Mouse (Mus musculus): ENCODE measurements at regions not wholly inside any gene's neighbourhood (a gene's known extent, or its start where the extent isn't known, plus 50 kb on each side); places are given as distances from the start of the nearest gene placed in this dataset.

DNA sequence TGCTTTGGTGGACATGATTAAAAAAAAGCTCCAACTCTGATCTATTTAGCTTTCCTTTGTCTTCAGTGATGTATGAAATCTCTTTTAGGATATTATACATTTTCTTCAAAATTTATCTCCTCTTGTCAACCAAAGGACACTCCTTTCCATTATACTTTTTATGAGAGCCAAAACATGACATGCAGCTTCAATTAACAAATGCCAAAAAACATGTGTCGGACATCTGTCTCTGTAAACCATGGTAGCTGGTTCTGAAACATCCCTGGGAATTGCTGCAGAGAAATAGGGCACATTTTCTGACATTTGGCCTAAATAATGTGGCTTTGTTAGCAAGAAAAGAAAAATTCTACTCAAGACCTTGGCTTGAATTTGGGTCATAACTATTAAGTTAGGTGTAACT is 524.8 kb upstream of the Nbea start:
- TF ChIP-seq POLR2A (IDR thresholded peaks at IDR 0.05; ENCODE audit: control insufficient read depth in 1 of 2, insufficient read depth in 1 of 2, low read depth in 1 of 2, low read length in 2 of 2, poor library complexity in 1 of 2) (no peak), RAD21 (IDR thresholded peaks at IDR 0.05; ENCODE audit: low read depth, low read length) (no peak), CTCF (IDR thresholded peaks at IDR 0.05 in 2 of 3, conservative IDR thresholded peaks at IDR 0.05 in 1 of 3; ENCODE audit: control insufficient read depth in 1 of 3, insufficient read depth in 1 of 3, low read depth in 2 of 3, low read length in 3 of 3, poor library complexity in 1 of 3, severe bottlenecking in 1 of 3) (no peak), EP300 (IDR thresholded peaks at IDR 0.05; ENCODE audit: low read depth in 1 of 2, low read length in 2 of 2) (no peak), MXI1 (IDR thresholded peaks at IDR 0.05; ENCODE audit: low read depth, low read length) (no peak), ZC3H11A (IDR thresholded peaks at IDR 0.05; ENCODE audit: low read depth, low read length) (no peak), POLR2AphosphoS5 (IDR thresholded peaks at IDR 0.05; ENCODE audit: borderline replicate concordance, low read depth, low read length) (no peak), SIN3A (IDR thresholded peaks at IDR 0.05; ENCODE audit: low read length) (no peak), GATA1 (IDR thresholded peaks at IDR 0.05; ENCODE audit: low read depth, low read length) (no peak)
